Mouse (Mus musculus) midbrain, embryonic 14.5 days (tissue): ENCODE measurements around the gene Cfap52. TPM values are rescaled to one million over a fixed set of nuclear protein-coding genes. Genes with fewer than 3 reads are reported as not detected.
A peak's percentile ranks its signal among the peaks of the same experiment; 100 is the strongest.

Experiments used
- ATAC-seq: fragments of 200-750 bp; cut with Nextera tagmentation; 2 replicates; pipeline ENCODE4 v1.8.0; 2017; ENCODE audit warnings: moderate number of reproducible peaks, moderate library complexity; ENCODE audit not compliant: low FRiP score, low TSS enrichment
- DNase-seq: peaks from one replicate; pipeline ENCODE4 v3.0.0-alpha.2; 2015
- H3K27ac ChIP-seq: fragments of 300-500 bp; sonication (generic); replicated peaks from 2 replicates; pipeline ENCODE4 v1.5.1; 2014; ENCODE audit warnings: mild to moderate bottlenecking, low read depth, low read length, moderate library complexity
- H3K27me3 ChIP-seq: fragments of 300-500 bp; sonication (generic); 2 replicates; pipeline ENCODE4 v1.6.1; 2014; ENCODE audit warnings: low read length, control low read depth, mixed read lengths; ENCODE audit not compliant: control insufficient read depth, insufficient read depth
- H3K36me3 ChIP-seq: fragments of 300-500 bp; sonication (generic); 2 replicates; pipeline ENCODE4 v1.6.1; 2014; ENCODE audit warnings: low read length, control low read depth; ENCODE audit not compliant: control insufficient read depth, insufficient read depth
- H3K4me1 ChIP-seq: fragments of 300-500 bp; sonication (generic); 2 replicates; pipeline ENCODE4 v1.6.1; 2014; ENCODE audit warnings: mild to moderate bottlenecking, antibody characterized with exemption, low read length, control low read depth; ENCODE audit not compliant: control insufficient read depth, insufficient read depth
- H3K4me2 ChIP-seq: fragments of 300-500 bp; sonication (generic); 2 replicates; pipeline ENCODE4 v1.6.1; 2014; ENCODE audit warnings: mild to moderate bottlenecking, low read length, moderate library complexity
- H3K4me3 ChIP-seq: fragments of 300-500 bp; sonication (generic); replicated peaks from 2 replicates; pipeline ENCODE4 v1.5.1; 2014; ENCODE audit warnings: low read depth, low read length
- H3K9ac ChIP-seq: fragments of 300-500 bp; sonication (generic); replicated peaks from 2 replicates; pipeline ENCODE4 v1.6.1; 2014; ENCODE audit warnings: mild to moderate bottlenecking, low read length, moderate library complexity
- H3K9me3 ChIP-seq: fragments of 300-500 bp; sonication (generic); 2 replicates; pipeline ENCODE4 v1.6.1; 2016; ENCODE audit warnings: low read length, control low read depth, mixed read lengths; ENCODE audit not compliant: control insufficient read depth
- WGBS: fragments of 180-500 bp; shearing (Covaris S2); extraction: QIAGEN DNeasy Blood & Tissue Kit; methylation state at CpG from one replicate; pipeline ENCODE4 v1.1.7; 2014; 5-methylcytosine and 5-hydroxymethylcytosine counted together
- polyA plus RNA-seq: library from polyadenylated mRNA; unstranded; fragments of >200 nt; fragmentation: Nextera tagmentation; extraction: Ambion mirVana; gene quantifications from 2 replicates; pipeline ENCODE4 v1.2.1, GENCODE M21; 2014

Gene Cfap52
- polyA plus RNA-seq, 1 experiment from 2014 or later, result 2.0 TPM

GRCm38 (mm10) chr11:67895641-67896040, 69.8 kb downstream of the Cfap52 start:
- H3K9me3 ChIP-seq, result no peaks in the 10 kb centered on the region
- no peaks in the 10 kb centered on the region for H3K36me3 ChIP-seq
- H3K27ac ChIP-seq, result no peak overlapping the region
- DNase-seq, result peak; percentile 28
- ATAC-seq, result no peak
- no peaks in the 10 kb centered on the region for H3K4me1 ChIP-seq
- H3K4me2 ChIP-seq, result no peak overlapping the region
- no peak overlapping the region for H3K4me3 ChIP-seq
- 53% methylated on average over 7 of the region's 7 CpGs for WGBS
- no peak overlapping the region for H3K9ac ChIP-seq
- H3K27me3 ChIP-seq, result no peaks in the 10 kb centered on the region

- Histone ChIP-seq H3K36me3 (no peaks in the 10 kb centered on the region), H3K27ac (no peak overlapping the region), H3K27me3 (no peaks in the 10 kb centered on the region), H3K4me1 (no peaks in the 10 kb centered on the region), H3K4me2 (no peak overlapping the region), H3K9me3 (0 out of 2 replicates have a peak, but pooled peaks cover 2% of the 10 kb centered on the region), H3K4me3 (no peak overlapping the region), H3K9ac (no peak overlapping the region)
- DNase-seq, result no peak
- no peak for ATAC-seq
- 87% methylated on average over 5 of the region's 5 CpGs for whole genome bisulfite sequencing
These were observed 76.9 kb downstream of the Cfap52 start for GRCm38 (mm10) chr11:67888521-67888920.

GRCm38 (mm10) chr11:67885921-67886320, 79.5 kb downstream of the Cfap52 start:
- Histone ChIP-seq H3K4me1 (no peaks in the 10 kb centered on the region), H3K36me3 (no peaks in the 10 kb centered on the region), H3K4me3 (no peak overlapping the region), H3K4me2 (no peak overlapping the region), H3K9me3 (0 out of 2 replicates have a peak, but pooled peaks cover 2% of the 10 kb centered on the region), H3K27ac (no peak overlapping the region), H3K9ac (no peak overlapping the region), H3K27me3 (no peaks in the 10 kb centered on the region)
- ATAC-seq, result no peak
- no peak for DNase-seq
- WGBS, result 73% methylated on average over 2 of the region's 2 CpGs

Other genes with a start within 250 kb of the Cfap52 start
- gene Glp2r, start 194.5 kb downstream of the Cfap52 start, polyA plus RNA-seq, result 0.07 TPM in 1 of 2 replicates, not detected in the other
- gene Gsg1l2, start 191.0 kb downstream of the Cfap52 start, polyA plus RNA-seq, result not detected in 2 replicates
- gene Dhrs7c, start 167.5 kb downstream of the Cfap52 start, polyA plus RNA-seq, result not detected in 2 replicates
- gene Usp43, start 43.5 kb downstream of the Cfap52 start, polyA plus RNA-seq, result 0.21 and 0.27 TPM in 2 replicates
- 64.2 and 66.3 TPM in 2 replicates for gene Stx8, start 542 bp upstream of the Cfap52 start, polyA plus RNA-seq